Mouse (Mus musculus): ENCODE data around the gene Mars. TPM values are rescaled to one million over a fixed set of nuclear protein-coding genes. Genes with fewer than 3 reads are reported as not detected.

Mars gene
- polyA plus RNA-seq, 1 experiment from 2014 or later = 117 TPM

- WGBS = 52% methylated on average over 18 of the region's 18 CpGs
Measured at GRCm38 (mm10) chr10:127327461-127328145, 16.0 kb upstream of the Mars start.

GRCm38 (mm10) chr10:127326828-127327227 is 15.2 kb upstream of the Mars start:
- no peaks in the 10 kb centered on the region for H3K36me3 ChIP-seq (ENCODE audit: control insufficient read depth, insufficient read depth, low read length)
- H3K4me1 ChIP-seq (ENCODE audit: control insufficient read depth, insufficient read depth, low read length) = peaks cover 10% of the 10 kb centered on the region; the same call in 1 of the 2 replicates
- H3K9me3 ChIP-seq (ENCODE audit: control insufficient read depth, low read length) = no peaks in the 10 kb centered on the region
- H3K9ac ChIP-seq (replicated peaks; ENCODE audit: low read depth, low read length) = 0 out of 2 replicates have a peak overlapping the region, but pooled peaks have one; percentile 28
- 5% methylated on average over 29 of the region's 29 CpGs for WGBS
- H3K27me3 ChIP-seq (ENCODE audit: control insufficient read depth, insufficient read depth, low read length) = peaks cover 26% of the 10 kb centered on the region
- H3K27ac ChIP-seq (ENCODE audit: low read depth, low read length) = no peak overlapping the region
- H3K4me3 ChIP-seq (ENCODE audit: low read depth, low read length) = peak overlapping the region; percentile 24
- no peak for ATAC-seq (ENCODE audit: low read depth)
- peak overlapping the region; percentile 49; the same call in 1 of the 2 replicates for H3K4me2 ChIP-seq (ENCODE audit: low read depth, low read length)

More at GRCm38 (mm10) chr10:127327461-127328145, 16.0 kb upstream of the Mars start:
- Histone ChIP-seq H3K9me3 (ENCODE audit: control insufficient read depth, low read length) (no peaks in the 10 kb centered on the region), H3K27ac (ENCODE audit: low read depth, low read length) (no peak overlapping the region), H3K4me2 (ENCODE audit: low read depth, low read length) (no peak overlapping the region), H3K4me3 (ENCODE audit: low read depth, low read length) (no peak overlapping the region), H3K27me3 (ENCODE audit: control insufficient read depth, insufficient read depth, low read length) (peaks cover 26% of the 10 kb centered on the region), H3K36me3 (ENCODE audit: control insufficient read depth, insufficient read depth, low read length) (no peaks in the 10 kb centered on the region), H3K9ac (replicated peaks; ENCODE audit: low read depth, low read length) (no peak overlapping the region), H3K4me1 (ENCODE audit: control insufficient read depth, insufficient read depth, low read length) (peaks cover 10% of the 10 kb centered on the region; the same call in 1 of the 2 replicates)
- ATAC-seq (ENCODE audit: low read depth) = no peak

- no peaks in the 10 kb centered on the region for H3K36me3 ChIP-seq (ENCODE audit: control insufficient read depth, insufficient read depth, low read length)
- ATAC-seq (ENCODE audit: low read depth) = no peak; the same call in 1 of the 2 replicates
- H3K4me1 ChIP-seq (ENCODE audit: control insufficient read depth, insufficient read depth, low read length) = peaks cover 10% of the 10 kb centered on the region; the same call in 1 of the 2 replicates
- WGBS = 2% methylated on average over 51 of the region's 54 CpGs
- H3K4me2 ChIP-seq (ENCODE audit: low read depth, low read length) = peak overlapping the region; percentile 49
- H3K4me3 ChIP-seq (ENCODE audit: low read depth, low read length) = peak overlapping the region; percentile 24
- no peak overlapping the region for H3K27ac ChIP-seq (ENCODE audit: low read depth, low read length)
- H3K9me3 ChIP-seq (ENCODE audit: control insufficient read depth, low read length) = no peaks in the 10 kb centered on the region
- peaks cover 26% of the 10 kb centered on the region for H3K27me3 ChIP-seq (ENCODE audit: control insufficient read depth, insufficient read depth, low read length)
- H3K9ac ChIP-seq (replicated peaks; ENCODE audit: low read depth, low read length) = 0 out of 2 replicates have a peak overlapping the region, but pooled peaks have one; percentile 28
Measured at GRCm38 (mm10) chr10:127326017-127326801, 14.6 kb upstream of the Mars start.

GRCm38 (mm10) chr10:127325454-127326016 is 13.9 kb upstream of the Mars start:
- no peak for ATAC-seq (ENCODE audit: low read depth)
- WGBS = 19% methylated on average over 14 of the region's 14 CpGs
- no peak overlapping the region; the same call in 1 of the 2 replicates for H3K4me2 ChIP-seq (ENCODE audit: low read depth, low read length)
- no peaks in the 10 kb centered on the region for H3K9me3 ChIP-seq (ENCODE audit: control insufficient read depth, low read length)
- H3K36me3 ChIP-seq (ENCODE audit: control insufficient read depth, insufficient read depth, low read length) = no peaks in the 10 kb centered on the region
- peak overlapping the region; percentile 24; the same call in 1 of the 2 replicates for H3K4me3 ChIP-seq (ENCODE audit: low read depth, low read length)
- H3K27me3 ChIP-seq (ENCODE audit: control insufficient read depth, insufficient read depth, low read length) = peaks cover 26% of the 10 kb centered on the region
- H3K27ac ChIP-seq (ENCODE audit: low read depth, low read length) = no peak overlapping the region
- peaks cover 10% of the 10 kb centered on the region; the same call in 1 of the 2 replicates for H3K4me1 ChIP-seq (ENCODE audit: control insufficient read depth, insufficient read depth, low read length)
- H3K9ac ChIP-seq (replicated peaks; ENCODE audit: low read depth, low read length) = no peak overlapping the region

- peaks cover 26% of the 10 kb centered on the region for H3K27me3 ChIP-seq (ENCODE audit: control insufficient read depth, insufficient read depth, low read length)
- no peak for ATAC-seq (ENCODE audit: low read depth)
- no peak overlapping the region for H3K9ac ChIP-seq (replicated peaks; ENCODE audit: low read depth, low read length)
- no peak overlapping the region for H3K4me3 ChIP-seq (ENCODE audit: low read depth, low read length)
- H3K9me3 ChIP-seq (ENCODE audit: control insufficient read depth, low read length) = no peaks in the 10 kb centered on the region
- no peak overlapping the region for H3K27ac ChIP-seq (ENCODE audit: low read depth, low read length)
- H3K4me2 ChIP-seq (ENCODE audit: low read depth, low read length) = no peak overlapping the region
- H3K4me1 ChIP-seq (ENCODE audit: control insufficient read depth, insufficient read depth, low read length) = peaks cover 10% of the 10 kb centered on the region; the same call in 1 of the 2 replicates
- 13% methylated on average over 7 of the region's 7 CpGs for whole genome bisulfite sequencing
- no peaks in the 10 kb centered on the region for H3K36me3 ChIP-seq (ENCODE audit: control insufficient read depth, insufficient read depth, low read length)
Measured at GRCm38 (mm10) chr10:127324495-127324894, 12.9 kb upstream of the Mars start.

GRCm38 (mm10) chr10:127323131-127323855 is 11.7 kb upstream of the Mars start:
- Histone ChIP-seq H3K4me3 (ENCODE audit: low read depth, low read length) (no peak overlapping the region), H3K4me1 (ENCODE audit: control insufficient read depth, insufficient read depth, low read length) (peaks cover 10% of the 10 kb centered on the region; the same call in 1 of the 2 replicates), H3K9me3 (ENCODE audit: control insufficient read depth, low read length) (no peaks in the 10 kb centered on the region), H3K27me3 (ENCODE audit: control insufficient read depth, insufficient read depth, low read length) (peaks cover 26% of the 10 kb centered on the region), H3K27ac (ENCODE audit: low read depth, low read length) (no peak overlapping the region), H3K36me3 (ENCODE audit: control insufficient read depth, insufficient read depth, low read length) (no peaks in the 10 kb centered on the region), H3K4me2 (ENCODE audit: low read depth, low read length) (no peak overlapping the region), H3K9ac (replicated peaks; ENCODE audit: low read depth, low read length) (no peak overlapping the region)
- WGBS = 78% methylated on average over 17 of the region's 17 CpGs
- no peak for ATAC-seq (ENCODE audit: low read depth)

GRCm38 (mm10) chr10:127322669-127323068 is 11.1 kb upstream of the Mars start:
- H3K27me3 ChIP-seq (ENCODE audit: control insufficient read depth, insufficient read depth, low read length) = peaks cover 26% of the 10 kb centered on the region

GRCm38 (mm10) chr10:127322178-127322577 is 10.6 kb upstream of the Mars start:
- no peaks in the 10 kb centered on the region for H3K9me3 ChIP-seq (ENCODE audit: control insufficient read depth, low read length)
- WGBS = 74% methylated on average over 13 of the region's 13 CpGs
- peaks cover 23% of the 10 kb centered on the region for H3K27me3 ChIP-seq (ENCODE audit: control insufficient read depth, insufficient read depth, low read length)
- peaks cover 10% of the 10 kb centered on the region; the same call in 1 of the 2 replicates for H3K4me1 ChIP-seq (ENCODE audit: control insufficient read depth, insufficient read depth, low read length)
- H3K4me3 ChIP-seq (ENCODE audit: low read depth, low read length) = no peak overlapping the region
- no peak for ATAC-seq (ENCODE audit: low read depth)
- no peak overlapping the region for H3K9ac ChIP-seq (replicated peaks; ENCODE audit: low read depth, low read length)
- H3K27ac ChIP-seq (ENCODE audit: low read depth, low read length) = no peak overlapping the region
- H3K4me2 ChIP-seq (ENCODE audit: low read depth, low read length) = no peak overlapping the region
- H3K36me3 ChIP-seq (ENCODE audit: control insufficient read depth, insufficient read depth, low read length) = no peaks in the 10 kb centered on the region

More at GRCm38 (mm10) chr10:127322669-127323068, 11.1 kb upstream of the Mars start:
- peaks cover 10% of the 10 kb centered on the region; the same call in 1 of the 2 replicates for H3K4me1 ChIP-seq (ENCODE audit: control insufficient read depth, insufficient read depth, low read length)
- H3K4me3 ChIP-seq (ENCODE audit: low read depth, low read length) = no peak overlapping the region
- no peak overlapping the region for H3K27ac ChIP-seq (ENCODE audit: low read depth, low read length)
- H3K4me2 ChIP-seq (ENCODE audit: low read depth, low read length) = no peak overlapping the region
- H3K36me3 ChIP-seq (ENCODE audit: control insufficient read depth, insufficient read depth, low read length) = no peaks in the 10 kb centered on the region
- H3K9ac ChIP-seq (replicated peaks; ENCODE audit: low read depth, low read length) = no peak overlapping the region
- H3K9me3 ChIP-seq (ENCODE audit: control insufficient read depth, low read length) = no peaks in the 10 kb centered on the region
- 82% methylated on average over 4 of the region's 4 CpGs for WGBS
- no peak for ATAC-seq (ENCODE audit: low read depth)

All from neural tube, embryonic 14.5 days (tissue).